Mouse (Mus musculus) CD4-positive, CD25-positive, alpha-beta regulatory T cell, adult 2 months (primary cell): ENCODE results near the gene P2ry12.

Source experiments
- DNase-seq: peaks from one replicate; pipeline ENCODE4 v3.0.0-alpha.2; 2012; ENCODE audit warnings: low read depth, low spot score

The P2ry12 gene

DNA sequence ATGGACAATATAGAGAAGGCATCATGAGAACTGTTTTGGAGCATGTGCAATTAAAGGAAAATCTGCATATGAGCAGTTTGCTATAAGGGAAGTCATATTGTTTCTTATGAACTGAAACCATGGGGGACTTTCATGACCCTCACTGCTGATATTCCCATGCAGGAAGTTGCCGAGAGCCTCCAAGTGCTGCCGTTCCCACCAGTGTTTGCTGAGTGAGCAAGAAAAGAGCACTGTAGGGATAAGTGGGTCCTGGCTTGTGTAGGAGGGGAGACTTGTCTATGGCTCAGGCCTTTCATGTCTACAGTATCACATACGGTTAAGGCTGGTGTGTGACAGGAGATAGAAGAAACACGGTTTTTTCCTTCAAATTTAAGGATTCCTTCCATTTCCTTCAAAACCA, 77.0 kb downstream of the P2ry12 start:
- DNase-seq, result no peak

DNA sequence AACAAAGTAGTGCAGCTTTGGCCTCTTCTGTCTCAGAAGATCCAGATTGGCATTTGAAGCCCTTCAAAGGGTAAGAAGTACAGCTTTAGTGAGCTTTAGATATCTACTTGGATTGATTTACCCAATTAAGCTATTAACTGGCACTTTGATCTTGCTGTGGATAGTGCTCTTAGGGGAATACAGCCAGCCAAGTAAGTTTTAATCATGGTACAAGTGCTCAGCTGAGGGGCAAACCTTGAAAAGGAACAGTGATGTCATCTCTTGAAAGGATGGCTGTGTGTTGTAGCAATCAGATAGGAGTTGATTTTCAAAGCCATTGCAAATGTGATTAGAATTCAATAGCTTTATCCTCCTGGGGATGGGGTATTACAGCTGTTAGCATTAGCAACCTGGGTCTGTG, 80.5 kb downstream of the P2ry12 start:
- no peak for DNase-seq

DNA sequence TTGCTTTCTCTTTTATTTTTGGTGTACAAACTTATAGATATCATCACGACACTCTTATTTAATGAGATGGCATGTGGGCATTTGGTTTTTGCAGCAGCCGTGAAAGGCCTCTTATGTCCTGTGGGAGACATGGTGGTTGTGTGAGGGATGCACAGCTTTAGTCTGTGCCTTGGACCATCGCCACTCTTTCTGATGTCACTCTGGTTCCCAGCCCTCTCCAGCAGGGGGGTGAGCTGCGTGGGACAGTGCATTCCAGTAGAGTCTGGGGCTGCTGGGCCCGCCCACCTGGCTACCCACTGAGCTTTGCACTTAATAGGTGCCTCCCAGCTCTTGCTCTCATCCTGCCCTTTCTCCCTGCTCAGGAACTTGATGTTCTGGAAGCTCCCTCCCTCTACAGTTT, 81.5 kb downstream of the P2ry12 start:
- DNase-seq, result no peak

DNA sequence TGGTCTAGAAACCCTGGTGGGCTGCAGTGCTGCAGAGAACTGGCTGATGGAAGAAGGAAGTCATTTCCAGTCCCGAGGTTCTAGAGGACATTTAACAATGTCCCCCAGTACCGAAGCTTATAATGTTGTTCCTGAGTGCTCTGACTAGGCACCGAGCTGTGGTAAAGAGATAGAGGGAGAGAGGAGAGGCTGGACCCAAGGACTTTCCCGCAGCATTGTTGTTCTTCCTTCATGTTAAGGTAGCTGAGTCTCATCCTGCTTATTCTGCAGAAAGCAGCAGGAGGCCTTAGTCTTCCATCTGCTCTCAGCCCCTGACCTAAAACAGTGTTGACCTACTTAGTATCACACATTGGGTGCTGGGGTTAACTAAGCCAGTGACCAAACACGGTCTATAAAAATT, 85.8 kb downstream of the P2ry12 start:
- DNase-seq, result no peak

DNA sequence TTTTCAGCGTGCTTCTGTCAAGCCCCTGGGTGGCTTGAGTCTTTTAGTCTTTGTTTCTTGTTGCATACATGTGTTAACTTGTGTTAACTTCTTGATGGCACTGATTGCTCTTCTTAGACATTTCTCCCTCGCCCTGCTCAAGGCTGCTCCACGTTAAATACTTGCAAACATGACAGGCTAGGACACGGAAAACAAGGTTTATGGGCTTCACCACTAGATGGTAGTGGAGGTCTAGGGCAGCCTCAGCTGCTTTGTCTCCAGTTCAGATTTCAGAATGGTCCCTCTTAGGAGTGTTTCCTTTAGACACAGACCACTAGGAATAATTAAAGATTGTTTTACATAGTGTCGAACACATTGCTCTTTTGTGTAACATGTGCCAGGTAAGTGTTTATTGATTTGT, 87.4 kb downstream of the P2ry12 start:
- DNase-seq, result peak; percentile 68

DNA sequence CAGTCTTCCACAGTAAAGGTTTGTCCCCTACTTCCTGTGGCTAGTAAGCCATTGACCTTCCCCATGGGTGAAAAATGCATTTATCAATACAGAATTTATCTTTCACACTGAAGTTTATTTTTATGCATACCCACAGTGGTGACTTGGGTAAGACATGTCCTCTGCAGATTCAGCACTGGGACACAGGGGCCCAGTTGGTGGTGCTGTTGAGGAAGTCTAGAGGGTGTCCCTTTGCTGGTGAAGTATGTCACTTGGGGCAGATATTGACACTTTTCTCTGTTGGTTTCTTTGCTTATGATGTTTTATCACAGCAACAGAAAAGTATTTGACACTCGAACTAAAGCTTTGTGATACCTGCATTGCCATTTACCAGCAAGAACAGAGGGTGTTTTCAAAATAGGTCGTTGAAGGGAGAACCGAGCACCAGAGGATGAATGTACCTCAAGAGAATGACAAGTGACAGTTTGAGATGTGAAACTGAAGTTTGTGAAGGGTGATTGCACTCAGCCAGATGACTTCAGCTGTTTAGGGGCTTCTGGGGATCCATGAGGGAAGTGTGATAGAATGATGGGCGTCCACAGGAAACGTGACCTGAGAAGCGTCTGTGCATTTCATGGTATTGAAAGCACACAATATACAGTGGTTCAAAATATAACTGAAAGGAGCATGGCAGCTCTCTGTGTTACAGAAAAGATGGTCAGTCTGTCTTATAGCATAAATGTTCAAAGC, 88.1 kb downstream of the P2ry12 start:
- DNase-seq, result peak; percentile 4

DNA sequence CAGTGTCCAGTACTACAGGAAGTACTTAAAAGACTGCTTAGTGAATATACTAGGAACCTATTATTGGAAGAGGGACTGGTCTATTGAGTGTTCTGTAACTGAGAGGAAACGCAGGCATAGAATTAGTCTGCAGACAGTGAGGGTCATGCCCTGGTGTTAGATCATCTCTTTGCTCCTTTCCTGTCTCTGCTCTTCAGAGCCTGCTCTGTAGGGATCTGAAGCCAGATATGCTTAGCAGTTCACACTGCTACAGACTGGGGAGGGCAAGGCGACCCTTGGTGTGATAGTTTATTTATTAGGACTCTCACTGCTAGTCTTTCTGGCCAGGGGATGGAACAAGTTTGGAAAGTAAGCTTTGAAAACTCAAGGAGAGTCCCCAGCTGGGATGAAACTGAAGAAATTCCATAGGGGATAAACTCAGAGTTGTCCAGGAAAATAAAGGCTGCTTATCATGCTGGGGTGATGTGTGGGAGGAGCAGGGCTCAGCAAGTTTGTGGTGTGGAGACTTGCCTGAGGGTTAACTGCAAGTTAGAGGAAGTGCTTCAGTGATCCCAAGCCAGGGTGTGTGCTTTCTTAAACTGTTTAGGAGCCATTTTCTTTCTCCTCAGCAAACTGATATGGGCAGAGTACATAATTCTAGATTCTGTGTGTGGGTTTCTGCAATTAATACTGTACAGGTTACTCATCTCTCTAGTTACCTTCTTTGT, 92.6 kb downstream of the P2ry12 start:
- DNase-seq, result no peak

DNA sequence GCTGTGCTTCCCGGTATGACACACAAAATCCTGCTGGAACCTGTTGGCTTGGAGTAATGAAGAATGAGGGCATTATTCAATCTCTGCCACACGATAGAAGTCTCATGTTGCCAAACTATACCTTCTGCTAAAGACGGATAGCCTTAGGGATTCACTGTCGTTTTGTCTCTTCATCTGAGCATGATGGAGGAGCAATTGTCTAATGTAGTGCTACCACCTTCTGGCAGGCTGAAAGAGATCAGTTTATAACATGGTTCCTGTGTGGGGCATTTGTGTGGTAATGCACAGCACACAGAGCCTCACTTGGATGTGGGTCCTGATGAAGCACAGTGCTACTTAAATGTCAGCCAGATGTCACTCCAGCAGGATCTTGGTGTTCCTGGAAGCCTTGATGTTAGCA, 93.5 kb downstream of the P2ry12 start:
- peak; percentile 17 for DNase-seq

DNA sequence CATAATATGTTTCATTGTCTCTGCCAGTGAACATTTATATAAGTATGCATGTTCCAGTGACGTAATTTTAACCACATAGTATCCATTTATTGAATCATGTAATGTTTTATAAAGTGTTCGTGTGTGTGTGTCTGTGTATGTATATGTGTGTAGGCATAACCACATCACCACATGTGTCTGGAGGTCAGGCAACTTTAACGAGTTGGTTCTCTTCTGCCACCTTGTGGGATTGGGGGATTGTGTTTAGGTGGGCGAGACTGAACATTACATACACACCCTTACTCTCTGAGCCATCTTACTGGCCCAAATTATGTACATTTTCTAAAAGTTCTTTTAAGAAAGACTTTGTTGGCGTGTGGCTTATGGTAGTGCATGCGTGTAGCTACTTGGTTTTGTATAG, 94.2 kb downstream of the P2ry12 start:
- peak; percentile 19 for DNase-seq

DNA sequence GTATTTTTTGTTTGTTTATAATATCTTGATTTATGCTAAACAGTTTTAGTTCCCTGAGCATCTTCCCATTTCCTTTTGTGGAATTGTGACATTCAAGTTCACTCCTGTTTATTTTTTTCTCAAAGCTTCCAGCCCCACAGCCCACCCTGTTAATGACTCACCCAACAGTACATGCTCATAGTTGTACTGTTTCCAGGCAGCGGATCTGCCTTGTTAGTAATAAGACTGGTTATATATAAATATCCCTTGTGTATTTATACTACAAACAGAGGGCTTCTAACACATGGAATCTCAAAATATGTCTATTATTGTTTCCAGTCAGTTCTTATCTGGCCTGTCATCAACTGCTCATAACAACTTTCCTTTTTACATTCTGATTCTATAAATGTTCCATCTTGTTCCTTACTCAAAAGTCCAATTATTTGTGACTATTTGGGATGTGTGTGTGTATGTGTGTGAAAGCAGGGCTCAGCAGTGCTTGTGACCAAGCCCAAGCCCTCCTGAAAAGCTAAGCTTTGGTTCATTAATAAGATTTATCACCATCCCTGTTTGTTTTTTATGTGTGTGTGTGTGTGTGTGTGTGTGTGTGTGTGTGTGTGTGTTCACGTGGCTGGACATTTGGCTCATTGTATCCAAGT, 95.1 kb downstream of the P2ry12 start:
- no peak for DNase-seq
